Mouse (Mus musculus) hematopoietic multipotent progenitor cell, adult 10-12 weeks (in vitro differentiated cells): ENCODE data around the gene Hcar2. TPM values are rescaled to one million over a fixed set of nuclear protein-coding genes. Genes with fewer than 3 reads are reported as not detected.

ENCODE experiments used
- polyA plus RNA-seq: library from polyadenylated mRNA; stranded (reverse); fragments of >175 nt; gene quantifications from 2 replicates; pipeline ENCODE4 v1.2.3, GENCODE M21; 2012; ENCODE audit warnings: low replicate concordance

The Hcar2 gene
- polyA plus RNA-seq: 0.83 and 2.8 TPM in 2 replicates

GRCm38 (mm10) chr5:123865365-123865764, at the start of gene Hcar2:
Hcar2 (minus strand) TSS chr5:123865499.

GRCm38 (mm10) chr5:123906976-123907630, 41.8 kb upstream of the Hcar2 start, which contains the start of gene Denr:
Denr (plus strand) TSS chr5:123907175.

GRCm38 (mm10) chr5:123879928-123880327, 14.6 kb upstream of the Hcar2 start, which contains the start of gene Hcar1:
Hcar1 (minus strand) TSS chr5:123880020.

Other genes with a start within 250 kb of the Hcar2 start
- 16.2 and 23.8 TPM in 2 replicates for gene Clip1, start 180.9 kb downstream of the Hcar2 start, polyA plus RNA-seq
- 47.8 and 53.4 TPM in 2 replicates for gene Zcchc8, start 144.4 kb downstream of the Hcar2 start, polyA plus RNA-seq
- gene Rsrc2, start 116.1 kb downstream of the Hcar2 start, polyA plus RNA-seq: 5.0 and 35.3 TPM in 2 replicates
- gene Kntc1, start 115.8 kb downstream of the Hcar2 start, polyA plus RNA-seq: 0.11 and 0.75 TPM in 2 replicates
- 0.04 TPM in 1 of 2 replicates, not detected in the other for gene Hcar1, start 14.5 kb upstream of the Hcar2 start, polyA plus RNA-seq
- gene Denr, start 41.7 kb upstream of the Hcar2 start, polyA plus RNA-seq: 53.6 and 56.4 TPM in 2 replicates
- not detected in 2 replicates for gene Gm43518, start 61.9 kb upstream of the Hcar2 start, polyA plus RNA-seq
- 5.2 and 9.3 TPM in 2 replicates for gene Ccdc62, start 65.2 kb upstream of the Hcar2 start, polyA plus RNA-seq
- 118 and 180 TPM in 2 replicates for gene Hip1r, start 108.1 kb upstream of the Hcar2 start, polyA plus RNA-seq
- gene Vps37b, start 166.8 kb upstream of the Hcar2 start, polyA plus RNA-seq: 221 and 506 TPM in 2 replicates
- gene Abcb9, start 230.3 kb upstream of the Hcar2 start, polyA plus RNA-seq: 14.4 and 20.3 TPM in 2 replicates
- 48.9 and 92.4 TPM in 2 replicates for gene Ogfod2, start 246.8 kb upstream of the Hcar2 start, polyA plus RNA-seq